Mouse (Mus musculus) layer of hippocampus, adult 11-12 months (tissue): ENCODE measurements around the gene Sorl1.

ENCODE experiments used
- DNase-seq: peaks from one replicate; pipeline ENCODE4 v3.0.0; 2022; ENCODE audit warnings: low spot score

Sorl1 gene

GRCm38 (mm10) chr9:42004140-42004539, 120.0 kb downstream of the Sorl1 start:
- DNase-seq, result no peak

- DNase-seq, result peak; percentile 47
Measured at GRCm38 (mm10) chr9:41999498-42000473, 124.3 kb downstream of the Sorl1 start.

- no peak for DNase-seq
Measured at GRCm38 (mm10) chr9:41995278-41995677, 128.8 kb downstream of the Sorl1 start.

GRCm38 (mm10) chr9:41993821-41994220, 130.3 kb downstream of the Sorl1 start:
- DNase-seq, result no peak

- no peak for DNase-seq
Measured at GRCm38 (mm10) chr9:41992841-41993240, 131.3 kb downstream of the Sorl1 start.

GRCm38 (mm10) chr9:41985636-41986035, 138.5 kb downstream of the Sorl1 start:
- no peak for DNase-seq

- DNase-seq, result no peak
Measured at GRCm38 (mm10) chr9:41985052-41985451, 139.0 kb downstream of the Sorl1 start.

GRCm38 (mm10) chr9:41984306-41984705, 139.8 kb downstream of the Sorl1 start:
- DNase-seq, result no peak

- DNase-seq, result no peak
Measured at GRCm38 (mm10) chr9:41983286-41983685, 140.8 kb downstream of the Sorl1 start.

- DNase-seq, result no peak
Measured at GRCm38 (mm10) chr9:41982760-41983159, 141.3 kb downstream of the Sorl1 start.

- peak; percentile 63 for DNase-seq
Measured at GRCm38 (mm10) chr9:41982023-41982422, 142.1 kb downstream of the Sorl1 start.

- DNase-seq, result no peak
Measured at GRCm38 (mm10) chr9:41981306-41981705, 142.8 kb downstream of the Sorl1 start.

GRCm38 (mm10) chr9:41980796-41981195, 143.3 kb downstream of the Sorl1 start:
- DNase-seq, result no peak

GRCm38 (mm10) chr9:41978366-41978765, 145.7 kb downstream of the Sorl1 start:
- DNase-seq, result no peak

GRCm38 (mm10) chr9:41975968-41976367, 148.1 kb downstream of the Sorl1 start:
- no peak for DNase-seq

GRCm38 (mm10) chr9:41974661-41975060, 149.4 kb downstream of the Sorl1 start:
- no peak for DNase-seq

- DNase-seq, result peak; percentile 87
Measured at GRCm38 (mm10) chr9:41973775-41974657, 150.1 kb downstream of the Sorl1 start.

- no peak for DNase-seq
Measured at GRCm38 (mm10) chr9:41969961-41970360, 154.1 kb downstream of the Sorl1 start.

GRCm38 (mm10) chr9:41968673-41969460, 155.2 kb downstream of the Sorl1 start:
- DNase-seq, result no peak

GRCm38 (mm10) chr9:41961274-41961673, 162.8 kb downstream of the Sorl1 start:
- DNase-seq, result no peak

GRCm38 (mm10) chr9:41958282-41958681, 165.8 kb downstream of the Sorl1 start:
- DNase-seq, result no peak

- DNase-seq, result peak; percentile 82
Measured at GRCm38 (mm10) chr9:41953486-41953885, 170.6 kb downstream of the Sorl1 start.
